Mouse (Mus musculus) forebrain, embryonic 11.5 days (tissue): ENCODE data around the gene Rplp2. TPM values are rescaled to one million over a fixed set of nuclear protein-coding genes. Genes with fewer than 3 reads are reported as not detected.
A peak's percentile ranks its signal among the peaks of the same experiment; 100 is the strongest.

Experiments
- ATAC-seq: fragments of 200-750 bp; cut with Nextera tagmentation; replicated peaks from 2 replicates; pipeline ENCODE4 v1.8.0; 2017; ENCODE audit warnings: moderate TSS enrichment; ENCODE audit not compliant: low FRiP score
- DNase-seq: peaks from one replicate; pipeline ENCODE4 v3.0.0-alpha.2; 2017; ENCODE audit warnings: low spot score
- H3K27ac ChIP-seq: fragments of 300-500 bp; sonication (generic); 2 replicates; pipeline ENCODE4 v1.5.1; 2014; ENCODE audit warnings: low read depth, low read length
- H3K27me3 ChIP-seq: fragments of 300-500 bp; sonication (generic); 2 replicates; pipeline ENCODE4 v1.6.1; 2014; ENCODE audit warnings: mild to moderate bottlenecking, low read length, mixed read lengths; ENCODE audit not compliant: control insufficient read depth, insufficient read depth
- H3K36me3 ChIP-seq: fragments of 300-500 bp; sonication (generic); 2 replicates; pipeline ENCODE4 v1.6.1; 2014; ENCODE audit warnings: mild to moderate bottlenecking, low read length, moderate library complexity, mixed read lengths; ENCODE audit not compliant: control insufficient read depth, insufficient read depth
- H3K4me1 ChIP-seq: fragments of 300-500 bp; sonication (generic); replicated peaks from 2 replicates; pipeline ENCODE4 v1.6.1; 2014; ENCODE audit warnings: low read length, mixed read lengths; ENCODE audit not compliant: control insufficient read depth, insufficient read depth
- H3K4me2 ChIP-seq: fragments of 300-500 bp; sonication (generic); 2 replicates; pipeline ENCODE4 v1.6.1; 2014; ENCODE audit warnings: low read depth, mild to moderate bottlenecking, low read length, moderate library complexity, mixed read lengths; ENCODE audit not compliant: severe bottlenecking
- H3K4me3 ChIP-seq: fragments of 300-500 bp; sonication (generic); 2 replicates; pipeline ENCODE4 v1.5.1; 2014; ENCODE audit warnings: low read depth, low read length
- H3K9ac ChIP-seq: fragments of 300-500 bp; sonication (generic); 2 replicates; pipeline ENCODE4 v1.6.1; 2014; ENCODE audit warnings: low read length
- H3K9me3 ChIP-seq: fragments of 300-500 bp; sonication (generic); 2 replicates; pipeline ENCODE4 v1.6.1; 2016; ENCODE audit warnings: low read length, mixed read lengths; ENCODE audit not compliant: control insufficient read depth
- WGBS: fragments of 180-500 bp; shearing (Covaris S2); extraction: QIAGEN DNeasy Blood & Tissue Kit; methylation state at CpG from one replicate; pipeline ENCODE4 v1.1.7; 2014; 5-methylcytosine and 5-hydroxymethylcytosine counted together
- polyA plus RNA-seq: library from polyadenylated mRNA; unstranded; fragments of >200 nt; fragmentation: Nextera tagmentation; extraction: Ambion mirVana; gene quantifications from 2 replicates; pipeline ENCODE4 v1.2.1, GENCODE M21; 2014

Gene Rplp2
- polyA plus RNA-seq, 1 experiment from 2014 or later, result 968 TPM

DNA sequence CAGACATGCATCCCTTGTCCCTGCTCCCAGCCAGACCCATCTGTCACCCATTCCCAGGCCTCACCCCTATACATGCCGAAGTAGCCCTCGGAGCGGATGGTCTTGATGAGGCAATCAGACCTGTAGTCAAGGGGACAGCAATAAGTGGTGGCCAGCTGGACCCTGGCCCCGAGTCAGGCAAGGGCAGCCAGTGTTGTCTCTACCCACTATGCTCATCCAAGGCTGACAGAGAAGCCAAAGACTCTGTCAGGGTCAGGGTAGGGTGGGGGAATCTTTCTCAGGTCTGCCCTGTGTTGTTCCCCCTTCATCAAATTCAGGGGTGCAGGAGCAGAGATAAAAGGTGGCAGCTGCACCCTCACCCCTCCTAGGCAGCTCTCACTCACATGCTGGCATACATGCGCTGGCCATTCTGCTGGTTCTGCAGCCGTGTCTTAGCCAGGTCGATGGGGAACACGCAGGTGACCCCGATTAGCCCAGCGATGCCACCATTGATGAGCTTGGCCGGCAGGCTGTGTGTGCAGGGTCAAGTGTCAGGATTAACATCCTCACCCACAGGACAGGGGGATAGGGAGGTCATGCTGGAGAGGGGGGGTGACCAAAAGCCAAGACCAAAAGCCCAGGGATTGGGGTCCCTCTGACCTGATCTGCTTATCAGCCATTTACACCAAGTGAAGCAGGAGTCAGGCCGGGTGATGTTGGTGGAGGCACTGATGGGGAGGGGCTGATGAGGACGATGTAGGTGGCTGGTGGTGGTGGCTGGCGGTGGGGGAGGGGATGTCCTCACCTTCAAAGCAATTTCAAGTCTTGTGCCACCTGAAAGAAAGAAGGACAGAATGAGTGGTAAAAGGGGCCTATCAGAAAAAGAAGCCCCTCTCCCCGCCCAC lies 13.4 kb upstream of the Rplp2 start:
- no peak for DNase-seq
- H3K27me3 ChIP-seq, result no peaks in the 10 kb centered on the region
- H3K9ac ChIP-seq, result peak overlapping the region; percentile 65
- H3K4me2 ChIP-seq, result peak overlapping the region; percentile 74
- 75% methylated on average over 15 of the region's 15 CpGs for WGBS
- H3K9me3 ChIP-seq, result no peaks in the 10 kb centered on the region
- H3K4me1 ChIP-seq, result peaks cover 25% of the 10 kb centered on the region
- H3K27ac ChIP-seq, result 0 out of 2 replicates have a peak overlapping the region, but pooled peaks have one; percentile 64
- peaks cover 5% of the 10 kb centered on the region; the same call in 1 of the 2 replicates for H3K36me3 ChIP-seq
- ATAC-seq, result no peak
- peak overlapping the region; percentile 43 for H3K4me3 ChIP-seq

- Histone ChIP-seq H3K36me3 (peaks cover 5% of the 10 kb centered on the region; the same call in 1 of the 2 replicates), H3K4me1 (peaks cover 23% of the 10 kb centered on the region), H3K27me3 (no peaks in the 10 kb centered on the region), H3K9me3 (no peaks in the 10 kb centered on the region), H3K4me2 (peak overlapping the region; percentile 74), H3K4me3 (peak overlapping the region; percentile 43), H3K27ac (peak overlapping the region; percentile 64), H3K9ac (peak overlapping the region; percentile 65)
- DNase-seq, result no peak
- ATAC-seq, result no peak
- WGBS, result 20% methylated on average over 8 of the region's 8 CpGs
These were observed 12.7 kb upstream of the Rplp2 start for GRCm38 (mm10) chr7:141434464-141434863.

DNA sequence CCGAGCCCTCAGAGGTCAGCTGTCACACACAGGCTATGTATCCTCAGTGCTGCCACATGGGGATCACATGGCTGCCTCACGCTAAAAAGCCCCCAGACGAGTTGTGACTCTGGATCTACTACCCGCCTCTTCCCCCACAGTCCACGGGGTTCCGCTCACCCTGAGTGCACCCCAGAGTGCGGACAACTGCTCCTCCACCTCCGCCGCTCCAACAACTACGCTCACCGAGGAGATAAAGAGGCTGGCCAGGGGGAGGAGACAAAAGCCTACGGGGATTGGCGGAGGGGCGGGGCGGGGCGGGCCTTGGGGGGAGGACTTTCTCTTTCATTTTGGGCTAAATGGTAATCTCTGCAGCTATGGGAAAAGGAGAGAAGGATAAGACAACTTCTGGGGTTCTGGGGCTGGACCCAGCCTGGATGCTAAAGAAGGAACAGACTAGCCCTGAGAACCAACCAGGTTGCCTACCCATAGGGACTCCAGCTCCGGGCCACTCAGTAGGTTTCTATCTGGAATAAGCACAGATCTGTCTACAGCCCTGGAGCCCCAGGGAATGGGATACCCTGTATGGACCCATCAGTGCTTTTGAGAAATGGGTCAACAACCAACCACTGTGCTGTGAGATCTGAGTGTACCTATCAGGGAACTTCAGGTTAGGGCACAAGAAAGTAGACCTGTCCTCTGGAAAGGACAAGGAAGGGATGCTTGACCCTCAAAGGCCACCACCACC lies 11.9 kb upstream of the Rplp2 start:
- Histone ChIP-seq H3K4me2 (peak overlapping the region; percentile 74), H3K9me3 (no peaks in the 10 kb centered on the region), H3K9ac (peak overlapping the region; percentile 65), H3K4me3 (peak overlapping the region; percentile 43), H3K27ac (peak overlapping the region; percentile 64; the same call in 1 of the 2 replicates), H3K4me1 (peaks cover 22% of the 10 kb centered on the region), H3K36me3 (peaks cover 5% of the 10 kb centered on the region; the same call in 1 of the 2 replicates), H3K27me3 (no peaks in the 10 kb centered on the region)
- 4% methylated on average over 17 of the region's 17 CpGs for WGBS
- ATAC-seq (0 out of 2 replicates have a peak, but pooled peaks have one; percentile 6), DNase-seq (peak; percentile 79)

DNA sequence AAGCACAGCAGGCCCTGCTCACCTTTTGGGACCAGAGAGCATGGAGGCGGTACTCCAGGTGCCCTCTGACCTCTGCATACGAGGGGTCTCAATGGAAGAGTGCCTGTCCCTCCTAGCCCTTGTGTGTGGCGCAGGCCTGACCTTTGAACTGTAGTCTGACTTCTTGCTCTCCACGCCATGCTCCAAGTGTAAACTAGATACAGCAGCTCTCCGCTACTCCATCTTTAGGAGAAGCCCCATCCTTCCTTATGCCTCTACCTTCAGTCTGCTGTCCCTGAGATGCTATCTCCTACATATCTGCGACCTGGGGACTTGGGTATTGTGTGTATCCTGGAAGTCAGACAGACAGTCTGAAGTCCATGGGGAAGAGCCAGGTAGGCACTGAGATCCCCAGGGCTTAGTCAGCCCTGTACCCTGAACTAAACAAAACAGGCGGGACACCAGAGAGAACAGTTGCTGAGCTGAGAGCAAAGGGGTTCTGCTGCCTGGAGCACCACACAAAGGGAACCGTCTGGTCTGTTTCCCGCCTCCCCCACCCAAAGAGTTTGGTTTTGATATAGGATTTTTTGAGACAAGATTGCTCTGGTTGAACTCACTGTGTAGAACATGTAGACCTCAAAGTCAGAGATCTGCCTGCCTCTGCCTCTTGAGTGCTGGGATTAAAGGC lies 11.2 kb upstream of the Rplp2 start:
- WGBS, result 77% methylated on average over 9 of the region's 9 CpGs
- peaks cover 2% of the 10 kb centered on the region; the same call in 1 of the 2 replicates for H3K36me3 ChIP-seq

GRCm38 (mm10) chr7:141436523-141436892 lies 10.7 kb upstream of the Rplp2 start:
- ATAC-seq (no peak), DNase-seq (no peak)
- Histone ChIP-seq H3K4me2 (peak overlapping the region; percentile 96), H3K27me3 (no peaks in the 10 kb centered on the region; the same call in 1 of the 2 replicates), H3K36me3 (peaks cover 2% of the 10 kb centered on the region; the same call in 1 of the 2 replicates), H3K9ac (peak overlapping the region; percentile 81), H3K9me3 (no peaks in the 10 kb centered on the region), H3K27ac (no peak overlapping the region), H3K4me3 (peak overlapping the region; percentile 58), H3K4me1 (peaks cover 22% of the 10 kb centered on the region)
- WGBS, result 49% methylated on average over 2 of the region's 2 CpGs

More for the DNA sequence above, 11.2 kb upstream of the Rplp2 start:
- H3K9ac ChIP-seq, result no peak overlapping the region
- DNase-seq (peak; percentile 47), ATAC-seq (no peak)
- no peaks in the 10 kb centered on the region for H3K9me3 ChIP-seq
- H3K4me3 ChIP-seq, result no peak overlapping the region
- H3K4me1 ChIP-seq, result peaks cover 22% of the 10 kb centered on the region
- no peak overlapping the region for H3K4me2 ChIP-seq
- H3K27me3 ChIP-seq, result no peaks in the 10 kb centered on the region
- H3K27ac ChIP-seq, result no peak overlapping the region

DNA sequence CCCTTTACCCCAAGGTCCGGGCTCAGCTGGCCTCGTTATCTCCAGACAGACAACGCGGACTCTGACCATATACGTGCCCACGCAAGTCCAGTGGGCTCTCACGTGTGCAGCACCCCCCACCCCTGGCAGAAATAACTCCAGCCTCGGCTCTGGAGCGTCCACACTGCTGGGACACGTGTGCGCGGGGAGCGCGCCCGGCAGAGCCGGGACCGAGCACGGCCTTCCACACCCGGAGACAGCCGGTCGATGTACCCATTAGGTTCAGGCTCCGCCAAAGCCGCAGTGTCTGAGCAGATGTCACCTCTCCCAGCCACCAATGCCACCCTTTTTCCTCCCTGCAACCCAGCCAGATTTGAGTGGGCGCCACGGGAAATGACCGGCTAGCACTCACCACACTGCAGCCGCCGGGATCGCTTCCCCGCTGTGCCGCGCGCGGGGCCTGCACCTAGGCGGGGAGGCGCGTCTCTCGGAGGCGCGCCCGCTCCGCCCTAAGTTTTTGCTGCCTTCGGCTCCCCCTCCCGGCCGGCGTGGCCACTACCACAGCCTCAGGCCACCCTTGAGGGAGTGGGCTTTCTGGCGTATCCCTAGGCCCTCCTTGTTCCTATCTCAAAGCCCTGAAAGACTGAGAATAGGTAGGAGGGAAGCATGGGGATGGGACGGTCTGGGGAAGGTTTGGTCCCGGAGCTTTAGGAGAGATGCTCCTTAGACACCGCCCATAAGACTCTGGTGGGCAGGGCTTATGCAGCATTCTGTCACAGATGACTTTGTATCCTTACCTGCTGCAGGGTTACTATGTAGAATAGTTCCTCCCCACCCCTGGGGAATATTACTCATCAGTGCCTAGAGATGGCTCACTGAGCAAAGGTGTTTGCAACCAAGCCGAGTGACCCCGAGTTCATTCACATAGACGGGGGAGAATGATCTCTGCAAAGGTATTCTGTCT lies 9.7 kb upstream of the Rplp2 start, which contains the start of gene Slc25a22:
Gene Slc25a22 (minus strand): TSS at position 715 of the 943 bp plus-strand sequence.
- ATAC-seq, result peak; percentile 77
- DNase-seq, result peak; percentile 91
- Histone ChIP-seq H3K4me2 (peak within 1 kb of the TSS; percentile 96), H3K9ac (peak within 1 kb of the TSS; percentile 81), H3K27me3 (no peaks in the 10 kb centered on the region; the same call in 1 of the 2 replicates), H3K9me3 (no peaks in the 10 kb centered on the region), H3K27ac (peak within 1 kb of the TSS; percentile 37; the same call in 1 of the 2 replicates), H3K4me1 (peaks cover 24% of the 10 kb centered on the region), H3K36me3 (peaks cover 2% of the 10 kb centered on the region; the same call in 1 of the 2 replicates), H3K4me3 (peak within 1 kb of the TSS; percentile 58)
- 6% methylated on average over 53 of the region's 53 CpGs for WGBS

DNA sequence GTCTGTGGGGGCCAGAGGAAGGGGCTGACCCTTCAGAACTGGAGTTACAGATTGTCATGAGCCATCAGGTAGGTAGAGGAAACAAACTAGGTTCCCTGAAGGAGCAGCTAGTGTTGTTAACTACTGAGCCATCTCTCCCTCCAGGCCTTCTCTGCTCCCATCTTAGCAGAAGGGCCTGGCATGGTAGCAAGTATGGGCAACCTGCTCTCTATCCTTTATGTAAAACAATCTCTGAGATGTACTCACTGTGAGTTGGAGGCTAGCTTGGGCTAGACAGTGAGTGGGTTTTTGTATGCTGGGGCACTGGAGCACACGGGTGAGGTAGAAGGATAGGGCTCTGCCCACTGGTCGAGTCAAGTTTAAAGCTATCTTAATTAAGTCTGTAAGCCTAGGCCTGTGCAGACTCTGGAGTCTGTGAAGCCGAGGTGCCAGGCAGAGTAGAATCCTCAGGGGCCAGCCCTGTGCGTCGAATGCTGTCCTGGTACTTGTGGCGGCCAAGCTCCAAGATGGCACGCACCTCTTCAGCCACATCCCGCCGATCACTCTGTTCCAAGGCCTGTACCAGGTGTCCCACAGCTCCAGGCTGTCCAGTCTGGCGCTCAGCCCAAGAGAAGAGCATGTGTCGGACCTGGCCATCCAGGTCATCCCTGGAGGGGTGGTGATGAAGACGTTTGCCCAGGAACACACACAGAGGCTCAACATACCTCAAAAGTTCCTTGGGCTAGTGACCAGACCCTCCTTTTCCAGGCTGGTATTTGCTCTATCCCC lies 8.8 kb upstream of the Rplp2 start:
- ATAC-seq, result no peak
- no peak for DNase-seq
- no peak overlapping the region; the same call in 1 of the 2 replicates for H3K9ac ChIP-seq

More for the DNA sequence above, 8.8 kb upstream of the Rplp2 start:
- no peaks in the 10 kb centered on the region for H3K9me3 ChIP-seq
- H3K27ac ChIP-seq, result no peak overlapping the region
- H3K4me2 ChIP-seq, result no peak overlapping the region
- no peak overlapping the region for H3K4me3 ChIP-seq
- peaks cover 2% of the 10 kb centered on the region; the same call in 1 of the 2 replicates for H3K36me3 ChIP-seq
- H3K4me1 ChIP-seq, result peaks cover 33% of the 10 kb centered on the region
- 89% methylated on average over 12 of the region's 12 CpGs for WGBS
- H3K27me3 ChIP-seq, result no peaks in the 10 kb centered on the region; the same call in 1 of the 2 replicates
